Mouse (Mus musculus) heart, embryonic 11.5 days (tissue): ENCODE data around the gene Wnt7b. TPM values are rescaled to one million over a fixed set of nuclear protein-coding genes. Genes with fewer than 3 reads are reported as not detected.

ENCODE experiments used
- ATAC-seq: fragments of 200-750 bp; cut with Nextera tagmentation; replicated peaks from 2 replicates; pipeline ENCODE4 v1.8.0; 2017; ENCODE audit warnings: moderate library complexity; ENCODE audit not compliant: insufficient number of reproducible peaks, low FRiP score, low TSS enrichment
- H3K27ac ChIP-seq: fragments of 300-500 bp; sonication (generic); 2 replicates; pipeline ENCODE4 v1.5.1; 2014; ENCODE audit warnings: mild to moderate bottlenecking, low read depth, low read length
- H3K27me3 ChIP-seq: fragments of 300-500 bp; sonication (generic); 2 replicates; pipeline ENCODE4 v1.6.1; 2014; ENCODE audit warnings: mild to moderate bottlenecking, low read length, mixed read lengths; ENCODE audit not compliant: control insufficient read depth, insufficient read depth
- H3K36me3 ChIP-seq: fragments of 300-500 bp; sonication (generic); 2 replicates; pipeline ENCODE4 v1.6.1; 2014; ENCODE audit warnings: mild to moderate bottlenecking, low read length, moderate library complexity, mixed read lengths; ENCODE audit not compliant: control insufficient read depth, insufficient read depth
- H3K4me1 ChIP-seq: fragments of 300-500 bp; sonication (generic); 2 replicates; pipeline ENCODE4 v1.6.1; 2014; ENCODE audit warnings: low read length; ENCODE audit not compliant: control insufficient read depth, insufficient read depth
- H3K4me2 ChIP-seq: fragments of 300-500 bp; sonication (generic); 2 replicates; pipeline ENCODE4 v1.6.1; 2014; ENCODE audit warnings: mild to moderate bottlenecking, moderate library complexity
- H3K4me3 ChIP-seq: fragments of 300-500 bp; sonication (generic); 2 replicates; pipeline ENCODE4 v1.5.1; 2014; ENCODE audit warnings: low read depth, low read length
- H3K9ac ChIP-seq: fragments of 300-500 bp; sonication (generic); 2 replicates; pipeline ENCODE4 v1.6.1; 2014; ENCODE audit warnings: mild to moderate bottlenecking, low read depth, low read length, moderate library complexity
- H3K9me3 ChIP-seq: fragments of 300-500 bp; sonication (generic); replicated peaks from 2 replicates; pipeline ENCODE4 v1.6.1; 2016; ENCODE audit warnings: low read length; ENCODE audit not compliant: control insufficient read depth
- WGBS: fragments of 180-500 bp; shearing (Covaris S2); extraction: QIAGEN DNeasy Blood & Tissue Kit; methylation state at CpG from one replicate; pipeline ENCODE4 v1.1.7; 2014; ENCODE audit not compliant: insufficient replicate concordance; 5-methylcytosine and 5-hydroxymethylcytosine counted together
- polyA plus RNA-seq: library from polyadenylated mRNA; unstranded; fragments of >200 nt; fragmentation: Nextera tagmentation; extraction: Ambion mirVana; gene quantifications from 2 replicates; pipeline ENCODE4 v1.2.1, GENCODE M21; 2014

Gene Wnt7b
- polyA plus RNA-seq, 1 experiment from 2014 or later: 1.5 TPM

GRCm38 (mm10) chr15:85612660-85613357 is 30.5 kb upstream of the Wnt7b start:
- Histone ChIP-seq H3K4me2 (no peak overlapping the region), H3K27ac (no peak overlapping the region), H3K27me3 (peaks cover 34% of the 10 kb centered on the region), H3K4me1 (peaks cover 9% of the 10 kb centered on the region; the same call in 1 of the 2 replicates), H3K4me3 (no peak overlapping the region), H3K36me3 (no peaks in the 10 kb centered on the region), H3K9ac (no peak overlapping the region), H3K9me3 (peaks cover 4% of the 10 kb centered on the region; the same call in 1 of the 2 replicates)
- 69% methylated on average over 8 of the region's 8 CpGs for WGBS
- no peak for ATAC-seq

DNA sequence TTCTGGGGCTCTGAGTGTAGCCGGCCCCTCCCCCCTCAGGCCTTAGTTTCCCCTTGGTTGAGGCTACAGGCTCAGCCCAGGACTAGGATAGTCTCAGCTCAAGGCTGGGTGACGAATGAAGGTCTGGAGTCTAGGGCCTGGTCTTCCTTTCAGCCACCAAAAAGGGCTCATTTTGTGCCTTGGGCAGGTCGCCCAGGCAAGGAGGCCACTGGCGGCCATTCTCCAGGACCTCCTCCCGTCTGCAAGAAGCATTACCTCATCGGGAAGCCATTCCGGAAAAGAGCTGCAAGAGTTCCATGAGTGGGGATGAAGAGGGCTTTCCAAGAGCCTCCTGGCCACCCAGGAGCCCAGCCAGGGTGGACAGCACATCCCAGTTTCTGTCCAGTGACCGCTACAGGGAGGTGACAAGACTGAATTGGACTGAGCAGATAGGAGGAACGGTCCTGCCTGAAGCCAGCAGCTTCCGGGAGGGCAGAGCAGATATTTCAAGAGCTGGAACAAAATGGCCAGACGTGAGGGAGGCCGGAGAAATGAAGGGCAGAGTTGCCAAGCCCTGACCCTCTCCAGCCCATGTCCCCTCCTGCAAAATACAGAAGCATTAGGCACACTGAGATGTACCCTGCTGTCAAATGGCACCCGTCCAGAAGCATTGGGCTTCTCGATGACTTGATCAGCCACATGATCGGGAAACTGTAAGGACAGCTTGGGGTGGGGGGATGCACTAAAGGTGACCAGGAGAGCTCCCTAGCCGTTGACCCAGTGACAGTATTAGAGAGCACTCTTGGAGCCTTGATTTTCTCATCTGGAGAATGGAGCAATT is 29.6 kb upstream of the Wnt7b start:
- peaks cover 9% of the 10 kb centered on the region; the same call in 1 of the 2 replicates for H3K4me1 ChIP-seq
- H3K9me3 ChIP-seq: peaks cover 4% of the 10 kb centered on the region; the same call in 1 of the 2 replicates
- no peaks in the 10 kb centered on the region for H3K36me3 ChIP-seq
- no peak overlapping the region for H3K27ac ChIP-seq
- H3K4me2 ChIP-seq: no peak overlapping the region
- H3K4me3 ChIP-seq: no peak overlapping the region
- H3K27me3 ChIP-seq: peaks cover 30% of the 10 kb centered on the region
- WGBS: 64% methylated on average over 16 of the region's 16 CpGs
- ATAC-seq: no peak
- no peak overlapping the region for H3K9ac ChIP-seq

DNA sequence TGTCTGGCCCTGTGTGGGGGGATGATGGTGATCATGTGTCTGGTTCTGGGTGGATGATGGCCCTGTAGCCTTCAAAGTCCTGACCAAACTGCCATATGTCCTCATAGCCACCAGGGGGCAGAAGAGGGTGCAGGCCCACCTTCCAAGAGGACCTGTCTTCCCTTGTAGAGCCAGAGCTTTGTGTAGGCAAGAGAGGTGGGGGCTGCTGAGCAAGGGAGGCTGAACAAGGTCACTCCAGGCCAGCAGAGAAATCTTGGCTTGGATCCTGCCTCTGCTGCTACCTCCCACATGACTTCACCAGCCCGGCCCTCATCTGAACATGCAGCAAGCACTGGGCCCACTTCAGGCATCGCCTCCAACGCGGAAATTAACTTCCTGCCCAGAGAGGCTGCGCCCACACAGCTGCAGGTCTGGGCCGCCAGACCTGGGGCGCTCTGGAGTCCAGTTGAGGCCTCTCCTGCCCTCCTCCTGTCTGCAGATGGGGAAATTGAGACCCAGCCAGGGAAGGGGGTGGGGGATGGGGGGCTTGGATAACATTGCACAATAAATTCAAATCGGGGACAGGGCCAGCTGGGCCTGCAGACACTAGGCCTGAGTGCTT is 28.4 kb upstream of the Wnt7b start:
- H3K36me3 ChIP-seq: no peaks in the 10 kb centered on the region
- WGBS: 52% methylated on average over 8 of the region's 8 CpGs
- peaks cover 9% of the 10 kb centered on the region; the same call in 1 of the 2 replicates for H3K4me1 ChIP-seq
- peaks cover 4% of the 10 kb centered on the region; the same call in 1 of the 2 replicates for H3K9me3 ChIP-seq
- H3K9ac ChIP-seq: no peak overlapping the region; the same call in 1 of the 2 replicates
- no peak overlapping the region for H3K4me3 ChIP-seq
- H3K27me3 ChIP-seq: peaks cover 23% of the 10 kb centered on the region
- H3K27ac ChIP-seq: peak overlapping the region; percentile 46
- no peak overlapping the region for H3K4me2 ChIP-seq
- peak; percentile 51; the same call in 1 of the 2 replicates for ATAC-seq

- ATAC-seq: 0 out of 2 replicates have a peak, but pooled peaks have one; percentile 5
- Histone ChIP-seq H3K4me1 (peaks cover 9% of the 10 kb centered on the region; the same call in 1 of the 2 replicates), H3K27me3 (peaks cover 18% of the 10 kb centered on the region), H3K9me3 (peaks cover 4% of the 10 kb centered on the region; the same call in 1 of the 2 replicates), H3K27ac (no peak overlapping the region), H3K9ac (no peak overlapping the region), H3K36me3 (no peaks in the 10 kb centered on the region), H3K4me2 (no peak overlapping the region), H3K4me3 (no peak overlapping the region)
- 48% methylated on average over 5 of the region's 5 CpGs for WGBS
Measured at GRCm38 (mm10) chr15:85610120-85610519, 27.8 kb upstream of the Wnt7b start.

DNA sequence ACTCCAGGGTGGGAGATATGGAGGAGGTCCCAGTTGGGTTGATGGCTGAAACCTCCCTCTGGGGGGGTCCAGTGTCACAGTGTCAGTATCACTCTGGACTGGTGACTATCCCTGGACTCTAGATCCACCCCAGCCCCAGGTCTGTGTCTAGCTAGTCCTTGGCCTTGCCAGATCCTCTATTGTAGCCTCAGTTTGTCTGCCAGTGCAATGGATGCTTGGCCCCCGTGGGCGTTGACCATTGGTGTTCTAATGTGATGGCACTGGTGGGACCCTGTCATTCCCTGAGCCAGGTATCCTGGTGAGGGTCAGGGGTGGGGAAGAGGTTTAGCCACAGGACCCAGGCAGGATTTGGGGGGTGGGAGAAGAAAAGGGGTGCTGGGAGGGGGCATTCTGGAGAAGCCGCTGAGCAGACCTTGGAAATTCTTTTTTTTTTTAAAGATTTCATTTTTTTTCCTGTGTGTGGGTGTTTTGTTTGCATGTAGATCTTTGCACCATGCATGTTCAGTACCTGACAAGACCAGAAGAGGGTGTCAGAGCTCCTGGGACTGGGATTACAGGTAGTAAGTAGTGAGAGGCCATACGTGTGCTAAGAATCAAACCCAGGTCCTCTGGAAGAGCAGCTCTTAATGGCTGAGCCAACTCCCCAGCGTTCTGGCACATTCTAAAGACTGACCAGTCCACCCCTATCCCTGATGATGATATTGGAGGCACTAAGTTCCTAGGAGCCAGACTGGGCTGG is 27.2 kb upstream of the Wnt7b start:
- no peak for ATAC-seq
- Histone ChIP-seq H3K27me3 (peaks cover 11% of the 10 kb centered on the region), H3K36me3 (no peaks in the 10 kb centered on the region), H3K27ac (no peak overlapping the region), H3K4me1 (peaks cover 9% of the 10 kb centered on the region; the same call in 1 of the 2 replicates), H3K4me3 (no peak overlapping the region), H3K9ac (no peak overlapping the region), H3K4me2 (no peak overlapping the region), H3K9me3 (peaks cover 4% of the 10 kb centered on the region; the same call in 1 of the 2 replicates)
- 72% methylated on average over 5 of the region's 5 CpGs for WGBS

- no peaks in the 10 kb centered on the region for H3K9me3 ChIP-seq
- 0 out of 2 replicates have a peak, but pooled peaks cover 4% of the 10 kb centered on the region for H3K4me1 ChIP-seq
- H3K4me3 ChIP-seq: no peak overlapping the region
- H3K36me3 ChIP-seq: no peaks in the 10 kb centered on the region
- no peak overlapping the region for H3K4me2 ChIP-seq
- ATAC-seq: no peak
- H3K27me3 ChIP-seq: no peaks in the 10 kb centered on the region
- 51% methylated on average over 17 of the region's 17 CpGs for WGBS
- H3K27ac ChIP-seq: no peak overlapping the region
- no peak overlapping the region for H3K9ac ChIP-seq
Measured at GRCm38 (mm10) chr15:85605962-85606610, 23.8 kb upstream of the Wnt7b start.

DNA sequence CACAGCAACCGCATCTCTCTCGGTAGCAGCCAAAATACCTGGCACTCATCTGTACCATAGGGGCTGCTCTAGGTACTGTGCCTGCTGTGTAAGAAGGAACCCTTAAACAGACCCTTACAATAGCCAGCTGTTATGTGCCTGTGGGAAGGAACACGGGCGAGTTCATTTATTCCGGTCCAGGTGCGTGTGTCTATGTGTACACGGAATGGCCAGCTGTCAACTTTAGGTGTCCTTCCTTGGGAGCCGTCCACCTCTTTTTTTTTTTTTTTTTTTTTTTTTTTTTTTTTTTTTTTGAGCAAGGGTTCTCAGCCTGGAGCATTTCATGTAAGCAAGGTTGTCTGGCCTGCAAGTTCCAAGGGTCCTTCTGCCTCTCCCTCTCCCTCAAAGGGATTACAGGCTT is 22.7 kb upstream of the Wnt7b start:
- no peak overlapping the region for H3K27ac ChIP-seq
- no peak overlapping the region for H3K9ac ChIP-seq
- H3K36me3 ChIP-seq: no peaks in the 10 kb centered on the region
- H3K4me1 ChIP-seq: peaks cover 8% of the 10 kb centered on the region
- no peaks in the 10 kb centered on the region for H3K27me3 ChIP-seq
- no peak for ATAC-seq
- WGBS: 82% methylated on average over 8 of the region's 8 CpGs
- no peaks in the 10 kb centered on the region for H3K9me3 ChIP-seq
- no peak overlapping the region for H3K4me2 ChIP-seq
- no peak overlapping the region for H3K4me3 ChIP-seq
